Mouse (Mus musculus): ENCODE measurements at regions not wholly inside any gene's neighbourhood (a gene's known extent, or its start where the extent isn't known, plus 50 kb on each side); places are given as distances from the start of the nearest gene placed in this dataset.

GRCm38 (mm10) chr10:17261825-17262205, 461.2 kb upstream of the Cited2 start:
- DNase-seq (ENCODE audit: extremely low spot score): no peak

- DNase-seq (ENCODE audit: extremely low spot score): no peak
Observed at GRCm38 (mm10) chr10:17272646-17273045, 450.4 kb upstream of the Cited2 start.

GRCm38 (mm10) chr10:17273855-17274254, 449.2 kb upstream of the Cited2 start:
- DNase-seq (ENCODE audit: extremely low spot score): no peak

- no peak for DNase-seq (ENCODE audit: extremely low spot score)
Observed at GRCm38 (mm10) chr10:17275214-17275613, 447.8 kb upstream of the Cited2 start.

- no peak for DNase-seq (ENCODE audit: extremely low spot score)
Observed at GRCm38 (mm10) chr10:17277911-17278310, 445.1 kb upstream of the Cited2 start.

- no peak for DNase-seq (ENCODE audit: extremely low spot score)
Observed at GRCm38 (mm10) chr10:17284858-17285257, 438.2 kb upstream of the Cited2 start.

GRCm38 (mm10) chr10:17287141-17287540, 435.9 kb upstream of the Cited2 start:
- DNase-seq (ENCODE audit: extremely low spot score): no peak

- no peak for DNase-seq (ENCODE audit: extremely low spot score)
Observed at GRCm38 (mm10) chr10:17288231-17288630, 434.8 kb upstream of the Cited2 start.

GRCm38 (mm10) chr10:17292331-17292730, 430.7 kb upstream of the Cited2 start:
- no peak for DNase-seq (ENCODE audit: extremely low spot score)

GRCm38 (mm10) chr10:17294440-17294839, 428.6 kb upstream of the Cited2 start:
- no peak for DNase-seq (ENCODE audit: extremely low spot score)

GRCm38 (mm10) chr10:17295157-17295556, 427.9 kb upstream of the Cited2 start:
- DNase-seq (ENCODE audit: extremely low spot score): no peak

- peak; percentile 2 for DNase-seq (ENCODE audit: extremely low spot score)
Observed at GRCm38 (mm10) chr10:17299600-17299999, 423.4 kb upstream of the Cited2 start.

GRCm38 (mm10) chr10:17326724-17327123, 396.3 kb upstream of the Cited2 start:
- DNase-seq (ENCODE audit: extremely low spot score): no peak

GRCm38 (mm10) chr10:17330904-17331606, 392.0 kb upstream of the Cited2 start:
- DNase-seq (ENCODE audit: extremely low spot score): no peak

- DNase-seq (ENCODE audit: extremely low spot score): peak; percentile 71
Observed at GRCm38 (mm10) chr10:17331607-17332008, 391.4 kb upstream of the Cited2 start.

- peak; percentile 66 for DNase-seq (ENCODE audit: extremely low spot score)
Observed at GRCm38 (mm10) chr10:17332025-17332767, 390.8 kb upstream of the Cited2 start.

- DNase-seq (ENCODE audit: extremely low spot score): peak; percentile 27
Observed at GRCm38 (mm10) chr10:17332986-17333385, 390.0 kb upstream of the Cited2 start.

- DNase-seq (ENCODE audit: extremely low spot score): peak; percentile 59
Observed at GRCm38 (mm10) chr10:17333676-17334075, 389.3 kb upstream of the Cited2 start.

- no peak for DNase-seq (ENCODE audit: extremely low spot score)
Observed at GRCm38 (mm10) chr10:17337217-17337616, 385.8 kb upstream of the Cited2 start.

GRCm38 (mm10) chr10:17343829-17344228, 379.2 kb upstream of the Cited2 start:
- DNase-seq (ENCODE audit: extremely low spot score): no peak

- peak; percentile 13 for DNase-seq (ENCODE audit: extremely low spot score)
Observed at GRCm38 (mm10) chr10:17352202-17352994, 370.6 kb upstream of the Cited2 start.

GRCm38 (mm10) chr10:17355476-17355875, 367.5 kb upstream of the Cited2 start:
- peak; percentile 12 for DNase-seq (ENCODE audit: extremely low spot score)
